Comparison of ENCODE assay signal across 24 mouse cellular contexts in the genomic region with DNA sequence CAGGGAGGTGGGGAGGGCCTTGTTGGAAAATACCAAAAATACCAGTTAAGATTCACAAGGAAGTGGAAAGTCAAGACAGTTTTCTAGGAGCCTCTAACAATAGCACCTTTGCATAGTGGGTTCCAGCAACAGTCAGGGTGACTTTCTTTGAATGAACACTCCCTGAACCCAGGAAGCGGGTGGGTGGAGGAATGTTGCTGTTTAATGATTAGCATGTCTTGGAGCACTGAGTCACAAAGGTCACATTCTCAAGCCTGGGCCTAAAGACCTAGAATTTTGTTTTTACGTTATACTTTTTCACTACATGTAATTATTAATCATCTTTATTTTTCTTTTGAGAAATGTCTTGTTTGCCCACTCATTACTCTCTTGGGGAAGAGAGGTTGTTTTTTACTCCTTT. TPM values are rescaled to one million over a fixed set of nuclear protein-coding genes. Genes with fewer than 3 reads are reported as not detected.
A peak's percentile ranks its signal among the peaks of the same experiment; 100 is the strongest.
DNase-seq lines count a peak whose midpoint lies in the region; TF ChIP-seq lines count a peak whose summit lies in the region.
"Not testable (repeated sequence)": the region's sequence is repeated elsewhere in the genome, so short reads cannot be mapped to it uniquely, and the experiment has no call there.
"Had no signal": no experiment of that assay in that cellular context is flagged by ENCODE, and none has a peak within 500 bp of the region (broad histone marks: within the 10 kb centered on the region; RNA-seq: fewer than 3 reads in every experiment).

No protein-coding gene starts in this region.

- TF ChIP-seq CTCF in kidney, adult 2 months (conservative IDR thresholded peaks at IDR 0.05; ENCODE audit: insufficient read depth, insufficient read length, low read depth, low read length); liver, adult 2 months (IDR thresholded peaks at IDR 0.05; ENCODE audit: low read depth, low read length): not testable (repeated sequence)

- WGBS in kidney, adult 2 months, result 31% methylated on average over 2 of the region's 2 CpGs
- WGBS in liver, adult 2 months, result 26% methylated on average over 2 of the region's 2 CpGs

- H3K9ac ChIP-seq in liver, adult 2 months (ENCODE audit: low read depth, low read length), result not testable (repeated sequence)

- H3K27me3 ChIP-seq in kidney, adult 2 months (replicated peaks; ENCODE audit: control insufficient read depth, insufficient read depth, low read length); liver, adult 2 months (ENCODE audit: control insufficient read depth, insufficient read depth, low read length): not testable (repeated sequence)

- not testable (repeated sequence) for H3K79me2 ChIP-seq in liver, adult 2 months (ENCODE audit: control insufficient read depth, insufficient read depth, low read length)

- peak; percentile 69 for DNase-seq in R1 (ENCODE audit: low read depth, low spot score)
- peak; percentile 79 for DNase-seq in kidney, adult 11 months
- DNase-seq in kidney, adult 2 months, result peak; percentile 89
- peak; percentile 90 for DNase-seq in kidney, adult 9 months
- peak; percentile 35 for DNase-seq in kidney, postnatal 10 days
- peak; percentile 61 to 76 for DNase-seq in kidney, postnatal 25 days
- peak; percentile 60 for DNase-seq in liver, adult 2 months (ENCODE audit: extremely low read depth, low read depth, low spot score)

- not testable (repeated sequence) for H3K4me3 ChIP-seq in kidney, adult 2 months (ENCODE audit: insufficient read depth, low read depth, low read length); liver, adult 2 months (ENCODE audit: insufficient read depth, low read depth, low read length)

- peak overlapping the region; percentile 86 for H3K27ac ChIP-seq in kidney, adult 2 months (ENCODE audit: insufficient read depth, low read depth, low read length)
- H3K27ac ChIP-seq in liver, adult 2 months (replicated peaks; ENCODE audit: insufficient read depth, low read depth, low read length), result not testable (repeated sequence)

- not testable (repeated sequence) for TF ChIP-seq POLR2A in kidney, adult 2 months (IDR thresholded peaks at IDR 0.05; ENCODE audit: low read depth, low read length); liver, adult 2 months (IDR thresholded peaks at IDR 0.05; ENCODE audit: extremely low read depth, insufficient read depth, low read length)

- H3K4me1 ChIP-seq in kidney, adult 2 months (ENCODE audit: control insufficient read depth, insufficient read depth, low read length); liver, adult 2 months (ENCODE audit: control insufficient read depth, insufficient read depth, low read length): not testable (repeated sequence)

- H3K36me3 ChIP-seq in kidney, adult 2 months (ENCODE audit: control insufficient read depth, insufficient read depth, low read length); liver, adult 2 months (ENCODE audit: control insufficient read depth, insufficient read depth, low read length): not testable (repeated sequence)

RNA-seq across cellular contexts. Expression of gene Slc22a13, which starts 6.4 kb away (rescaled TPM):
- 156 and 213 TPM in 2 replicates for polyA plus RNA-seq in kidney, adult 2 months (2012; rRNA removed)
- total RNA-seq in liver, adult 2 months (2014; rRNA removed), result 0.07 TPM in 1 of 2 replicates, not detected in the other
- 0.06 TPM in 1 of 2 replicates, not detected in the other for polyA plus RNA-seq in liver, adult 2 months (2012; rRNA removed)
- total RNA-seq: adrenal gland, adult 2 months; adrenal gland, postnatal 10 days; adrenal gland, postnatal 25 days; CH12.LX; common myeloid progenitor, adult 5-6 weeks; G1E had no signal
- polyA plus RNA-seq: adrenal gland, adult 2 months; CD4-positive, CD25-positive, alpha-beta regulatory T cell, adult 4 months; embryonic facial prominence, embryonic 11.5 days; embryonic facial prominence, embryonic 13.5 days; embryonic facial prominence, embryonic 15.5 days; erythroblast, embryonic 14.5 days; forebrain, embryonic 10.5 days; forebrain, embryonic 12.5 days; forebrain, embryonic 14.5 days; G1E had no signal

RNA-seq across cellular contexts. Expression of gene Gm47289, which starts 56.4 kb away (rescaled TPM):
- polyA plus RNA-seq in kidney, adult 2 months (2012; rRNA removed), result 0.03 TPM in 1 of 2 replicates, not detected in the other
- 0.07 TPM in 1 of 2 replicates, not detected in the other for total RNA-seq in liver, adult 2 months (2014; rRNA removed)
- polyA plus RNA-seq in liver, adult 2 months (2012; rRNA removed), result not detected in 2 replicates
- total RNA-seq: adrenal gland, adult 2 months; adrenal gland, postnatal 10 days; adrenal gland, postnatal 25 days; adrenal gland, postnatal 4 days; CH12.LX; common myeloid progenitor, adult 5-6 weeks had no signal
- polyA plus RNA-seq: adrenal gland, adult 2 months; brain, embryonic 14.5 days; CD4-positive, CD25-positive, alpha-beta regulatory T cell, adult 4 months; embryonic facial prominence, embryonic 11.5 days; embryonic facial prominence, embryonic 13.5 days; embryonic facial prominence, embryonic 15.5 days; erythroblast, embryonic 14.5 days; forebrain, embryonic 10.5 days; forebrain, embryonic 12.5 days; forebrain, embryonic 14.5 days; G1E; Patski had no signal

RNA-seq across cellular contexts. Expression of gene Acaa1b, which starts 58.4 kb away (rescaled TPM):
- polyA plus RNA-seq in kidney, adult 2 months (2012; rRNA removed), result 417 and 424 TPM in 2 replicates
- total RNA-seq in liver, adult 2 months (2014; rRNA removed), result 755 and 780 TPM in 2 replicates
- 1,396 and 1,582 TPM in 2 replicates for polyA plus RNA-seq in liver, adult 2 months (2012; rRNA removed)
- total RNA-seq: common myeloid progenitor, adult 5-6 weeks; G1E had no signal
- polyA plus RNA-seq: CD4-positive, CD25-positive, alpha-beta regulatory T cell, adult 4 months; G1E had no signal

Comparison
In these comparisons a context has a peak if more than half of its experiments do, and no peak if none do; other contexts are left out.
1. DNase-seq: peak in every context shown above with its lines; median percentile 90 in kidney, adult 9 months; 89 in kidney, adult 2 months; 79 in kidney, adult 11 months; 69 in R1; 68 in kidney, postnatal 25 days; 60 in liver, adult 2 months; 35 in kidney, postnatal 10 days.
2. RNA of gene Slc22a13, which starts 6.4 kb away (polyA plus RNA-seq): 156 to 213 TPM in kidney, adult 2 months; 0.06 TPM in liver, adult 2 months; every median in the first group is over 100 times any median in the second.